Mouse (Mus musculus): Measurements from ENCODE around the gene Satb1. TPM values are rescaled to one million over a fixed set of nuclear protein-coding genes. Genes with fewer than 3 reads are reported as not detected.

The Satb1 gene
- polyA plus RNA-seq, 1 experiment from 2014 or later: 16.5 TPM

- ATAC-seq (ENCODE audit: insufficient number of reproducible peaks, low FRiP score, low TSS enrichment, low read depth): no peak
- Histone ChIP-seq H3K4me3 (no peak overlapping the region), H3K4me1 (peaks cover 19% of the 10 kb centered on the region), H3K9ac (no peak overlapping the region), H3K36me3 (no peaks in the 10 kb centered on the region), H3K27ac (no peak overlapping the region), H3K27me3 (peaks cover 4% of the 10 kb centered on the region), H3K4me2 (no peak overlapping the region), H3K9me3 (no peaks in the 10 kb centered on the region)
- 68% methylated on average over 8 of the region's 8 CpGs for WGBS
Measured at GRCm38 (mm10) chr17:51763600-51763999, 69.5 kb downstream of the Satb1 start.

DNA sequence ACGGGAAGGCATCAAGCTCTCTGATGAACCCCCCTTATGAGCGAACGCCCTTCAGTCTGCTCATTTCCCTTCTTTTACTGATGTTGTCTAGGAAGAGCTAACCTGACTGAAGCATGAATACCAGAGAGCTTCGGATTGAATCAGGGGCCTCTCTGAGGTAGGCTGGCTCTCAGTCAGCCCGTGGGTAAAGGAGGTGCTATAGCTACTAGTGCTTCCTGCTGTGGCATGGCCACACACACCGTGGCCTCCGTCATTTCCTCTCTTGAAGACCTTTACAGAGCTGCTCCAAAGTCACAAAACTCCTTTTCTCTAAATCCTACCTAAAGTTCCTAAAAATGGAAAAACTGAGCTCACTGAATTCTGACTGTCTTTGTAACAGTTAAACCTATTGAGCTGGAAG is 70.6 kb downstream of the Satb1 start:
- no peak for ATAC-seq (ENCODE audit: insufficient number of reproducible peaks, low FRiP score, low TSS enrichment, low read depth)
- Histone ChIP-seq H3K27ac (0 out of 2 replicates have a peak overlapping the region, but pooled peaks have one; percentile 4), H3K27me3 (peaks cover 4% of the 10 kb centered on the region), H3K4me1 (peaks cover 19% of the 10 kb centered on the region), H3K36me3 (no peaks in the 10 kb centered on the region), H3K4me2 (no peak overlapping the region), H3K4me3 (no peak overlapping the region), H3K9ac (no peak overlapping the region), H3K9me3 (no peaks in the 10 kb centered on the region)
- 56% methylated on average over 7 of the region's 7 CpGs for WGBS

- no peak overlapping the region for H3K9ac ChIP-seq
- peaks cover 4% of the 10 kb centered on the region for H3K27me3 ChIP-seq
- H3K36me3 ChIP-seq: no peaks in the 10 kb centered on the region
- no peak overlapping the region for H3K27ac ChIP-seq
- no peak overlapping the region for H3K4me3 ChIP-seq
- ATAC-seq (ENCODE audit: insufficient number of reproducible peaks, low FRiP score, low TSS enrichment, low read depth): no peak
- 42% methylated on average over 17 of the region's 17 CpGs for WGBS
- peaks cover 19% of the 10 kb centered on the region for H3K4me1 ChIP-seq
- H3K4me2 ChIP-seq: peak overlapping the region; percentile 28
- H3K9me3 ChIP-seq: no peaks in the 10 kb centered on the region
Measured at GRCm38 (mm10) chr17:51760997-51761655, 72.0 kb downstream of the Satb1 start.

DNA sequence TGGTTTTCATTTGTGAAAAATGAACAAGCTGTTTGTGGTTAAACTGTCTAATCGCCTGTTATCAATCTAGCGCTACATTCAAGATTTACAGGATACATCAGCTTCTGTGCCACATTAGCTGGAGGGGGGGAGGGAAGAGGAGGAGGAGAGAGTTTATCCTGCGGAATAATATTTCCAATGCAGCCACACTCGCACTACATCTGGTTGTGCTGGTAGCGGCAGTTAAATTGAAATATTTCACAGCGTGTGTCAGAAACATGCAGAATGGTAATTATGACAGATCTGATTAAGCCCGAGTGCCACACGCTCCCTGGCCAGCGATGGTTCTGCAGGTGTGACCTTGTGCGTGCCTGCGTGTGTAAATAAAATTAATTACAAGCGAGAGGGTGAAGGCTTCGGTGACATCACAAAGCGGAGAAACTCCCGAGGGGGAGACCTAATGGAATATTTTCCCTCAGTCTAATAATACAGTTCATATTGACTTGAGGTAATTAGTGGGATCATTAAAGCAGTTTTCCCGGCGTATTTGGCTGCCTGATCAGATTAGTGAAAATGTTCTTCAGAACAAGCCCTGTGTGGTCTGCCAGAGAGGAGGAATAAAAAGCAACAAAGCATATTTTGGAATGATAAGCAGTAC is 72.7 kb downstream of the Satb1 start:
- Histone ChIP-seq H3K4me2 (peak overlapping the region; percentile 28), H3K9ac (no peak overlapping the region), H3K4me1 (peaks cover 19% of the 10 kb centered on the region), H3K9me3 (no peaks in the 10 kb centered on the region), H3K27ac (no peak overlapping the region), H3K4me3 (no peak overlapping the region), H3K36me3 (no peaks in the 10 kb centered on the region), H3K27me3 (peaks cover 4% of the 10 kb centered on the region)
- no peak for ATAC-seq (ENCODE audit: insufficient number of reproducible peaks, low FRiP score, low TSS enrichment, low read depth)
- WGBS: 15% methylated on average over 17 of the region's 17 CpGs

- Histone ChIP-seq H3K4me3 (no peak overlapping the region), H3K27ac (no peak overlapping the region), H3K9me3 (no peaks in the 10 kb centered on the region), H3K27me3 (peaks cover 4% of the 10 kb centered on the region), H3K4me2 (no peak overlapping the region), H3K36me3 (no peaks in the 10 kb centered on the region), H3K4me1 (peaks cover 19% of the 10 kb centered on the region), H3K9ac (no peak overlapping the region)
- 44% methylated on average over 4 of the region's 4 CpGs for WGBS
- ATAC-seq (ENCODE audit: insufficient number of reproducible peaks, low FRiP score, low TSS enrichment, low read depth): no peak
Measured at GRCm38 (mm10) chr17:51759509-51759908, 73.6 kb downstream of the Satb1 start.

DNA sequence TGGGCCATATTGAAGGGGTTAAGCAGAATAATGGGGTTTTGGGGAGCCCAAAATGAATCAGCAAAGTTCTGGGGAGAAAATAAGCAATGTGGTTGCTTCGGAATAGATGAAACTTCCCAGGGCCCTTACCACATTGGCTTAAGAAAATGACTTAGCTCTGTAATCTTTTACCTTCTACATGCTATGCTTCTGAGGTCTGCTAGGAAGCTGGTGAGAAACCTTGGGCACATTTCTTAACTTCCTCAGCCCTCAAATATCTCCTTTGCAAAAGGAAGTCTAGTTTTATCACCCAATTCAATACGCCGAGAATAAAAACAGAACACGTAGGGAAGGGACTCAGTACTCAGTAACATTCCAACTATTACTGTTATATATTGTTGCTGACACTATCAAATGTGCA is 80.9 kb downstream of the Satb1 start:
- no peak for ATAC-seq (ENCODE audit: insufficient number of reproducible peaks, low FRiP score, low TSS enrichment, low read depth)
- Histone ChIP-seq H3K27me3 (no peaks in the 10 kb centered on the region), H3K27ac (no peak overlapping the region), H3K9ac (no peak overlapping the region), H3K9me3 (no peaks in the 10 kb centered on the region), H3K4me3 (no peak overlapping the region), H3K36me3 (no peaks in the 10 kb centered on the region), H3K4me2 (no peak overlapping the region), H3K4me1 (no peaks in the 10 kb centered on the region)
- 82% methylated on average over 4 of the region's 4 CpGs for WGBS

DNA sequence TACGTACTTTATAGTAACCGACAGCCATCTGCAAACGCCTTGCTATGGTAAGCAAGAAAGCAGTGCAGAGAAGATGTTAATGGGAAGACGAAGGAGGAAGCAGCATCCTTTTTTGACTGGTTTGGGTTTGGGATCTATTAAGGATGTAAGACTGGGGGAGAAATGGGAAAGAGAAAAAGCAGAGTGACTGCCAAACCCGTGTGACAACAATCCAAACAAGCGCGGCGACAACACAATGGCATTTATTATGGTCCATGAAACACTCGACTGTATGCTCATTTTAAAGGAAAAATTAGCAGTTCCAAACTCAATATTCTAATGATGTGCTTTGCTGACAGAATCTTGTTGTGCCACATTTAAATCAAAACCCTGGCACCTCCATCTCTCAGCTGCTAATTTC is 85.9 kb downstream of the Satb1 start:
- no peak overlapping the region for H3K27ac ChIP-seq
- no peak for ATAC-seq (ENCODE audit: insufficient number of reproducible peaks, low FRiP score, low TSS enrichment, low read depth)
- no peak overlapping the region for H3K9ac ChIP-seq
- H3K4me1 ChIP-seq: peaks cover 3% of the 10 kb centered on the region; the same call in 1 of the 2 replicates
- H3K27me3 ChIP-seq: no peaks in the 10 kb centered on the region
- no peaks in the 10 kb centered on the region for H3K9me3 ChIP-seq
- WGBS: 68% methylated on average over 9 of the region's 9 CpGs
- no peak overlapping the region for H3K4me2 ChIP-seq
- no peaks in the 10 kb centered on the region for H3K36me3 ChIP-seq
- no peak overlapping the region for H3K4me3 ChIP-seq

DNA sequence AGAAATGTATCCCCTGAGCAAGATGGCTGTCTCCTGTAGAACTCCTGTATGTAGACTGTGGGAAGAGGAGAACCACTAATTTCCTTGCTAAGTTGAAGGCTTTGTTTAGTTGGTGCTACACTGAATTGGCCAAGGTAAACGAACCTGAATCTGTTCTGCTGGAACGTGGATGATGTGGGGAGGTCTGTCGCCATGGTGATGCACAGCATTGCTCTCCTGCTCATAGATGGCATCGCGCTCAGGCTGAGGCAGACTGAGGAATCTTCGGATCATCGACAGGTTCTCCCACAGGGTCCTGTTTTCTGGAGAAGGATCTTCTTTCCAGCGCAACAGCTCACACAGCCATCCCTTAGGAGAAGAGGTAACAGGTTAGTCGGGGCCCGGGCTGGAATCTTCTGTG is 90.6 kb downstream of the Satb1 start:
- H3K4me2 ChIP-seq: no peak overlapping the region
- no peak for ATAC-seq (ENCODE audit: insufficient number of reproducible peaks, low FRiP score, low TSS enrichment, low read depth)
- H3K27ac ChIP-seq: no peak overlapping the region
- no peaks in the 10 kb centered on the region for H3K27me3 ChIP-seq
- WGBS: 73% methylated on average over 10 of the region's 10 CpGs
- peaks cover 7% of the 10 kb centered on the region; the same call in 1 of the 2 replicates for H3K4me1 ChIP-seq
- 0 out of 2 replicates have a peak, but pooled peaks cover 7% of the 10 kb centered on the region for H3K36me3 ChIP-seq
- H3K4me3 ChIP-seq: no peak overlapping the region
- no peaks in the 10 kb centered on the region for H3K9me3 ChIP-seq
- H3K9ac ChIP-seq: no peak overlapping the region

GRCm38 (mm10) chr17:51741126-51741525 is 92.0 kb downstream of the Satb1 start:
- WGBS: 82% methylated on average over 10 of the region's 10 CpGs
- Histone ChIP-seq H3K4me1 (peaks cover 7% of the 10 kb centered on the region; the same call in 1 of the 2 replicates), H3K9ac (no peak overlapping the region)

DNA sequence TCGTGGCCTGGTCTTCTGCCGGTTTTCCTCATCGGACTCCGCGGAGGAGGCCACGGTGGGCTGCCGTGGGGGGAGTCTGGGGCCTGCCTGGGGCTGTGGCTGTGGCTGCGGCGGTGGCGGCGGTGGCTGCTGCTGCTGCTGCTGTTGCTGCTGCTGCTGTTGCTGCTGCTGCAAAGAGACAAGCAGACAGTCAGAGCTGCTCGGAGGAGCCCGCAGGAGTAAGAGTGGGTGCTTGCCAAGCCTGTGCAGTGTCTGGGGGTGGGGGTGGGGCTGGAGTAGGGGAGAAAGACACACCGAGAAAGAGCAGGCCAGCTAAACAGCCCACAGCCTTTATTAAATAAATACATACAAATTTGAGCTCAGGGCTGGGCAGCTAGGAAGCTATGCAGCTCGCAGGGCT is 92.8 kb downstream of the Satb1 start:
- 68% methylated on average over 15 of the region's 15 CpGs for WGBS
- H3K9me3 ChIP-seq: no peaks in the 10 kb centered on the region
- peaks cover 7% of the 10 kb centered on the region; the same call in 1 of the 2 replicates for H3K4me1 ChIP-seq
- H3K4me2 ChIP-seq: no peak overlapping the region
- no peak for ATAC-seq (ENCODE audit: insufficient number of reproducible peaks, low FRiP score, low TSS enrichment, low read depth)
- H3K4me3 ChIP-seq: no peak overlapping the region
- no peak overlapping the region for H3K9ac ChIP-seq
- no peak overlapping the region for H3K27ac ChIP-seq
- H3K36me3 ChIP-seq: 0 out of 2 replicates have a peak, but pooled peaks cover 7% of the 10 kb centered on the region
- H3K27me3 ChIP-seq: no peaks in the 10 kb centered on the region

More at GRCm38 (mm10) chr17:51741126-51741525, 92.0 kb downstream of the Satb1 start:
- no peak overlapping the region for H3K4me3 ChIP-seq
- H3K27ac ChIP-seq: no peak overlapping the region
- H3K27me3 ChIP-seq: no peaks in the 10 kb centered on the region
- H3K9me3 ChIP-seq: no peaks in the 10 kb centered on the region
- H3K36me3 ChIP-seq: 0 out of 2 replicates have a peak, but pooled peaks cover 7% of the 10 kb centered on the region
- ATAC-seq (ENCODE audit: insufficient number of reproducible peaks, low FRiP score, low TSS enrichment, low read depth): no peak
- H3K4me2 ChIP-seq: no peak overlapping the region

- no peaks in the 10 kb centered on the region for H3K27me3 ChIP-seq
- ATAC-seq (ENCODE audit: insufficient number of reproducible peaks, low FRiP score, low TSS enrichment, low read depth): no peak
- H3K27ac ChIP-seq: no peak overlapping the region
- H3K4me3 ChIP-seq: no peak overlapping the region
- no peak overlapping the region for H3K9ac ChIP-seq
- no peaks in the 10 kb centered on the region for H3K4me1 ChIP-seq
- H3K9me3 ChIP-seq: no peaks in the 10 kb centered on the region
- 71% methylated on average over 2 of the region's 2 CpGs for WGBS
- H3K36me3 ChIP-seq: no peaks in the 10 kb centered on the region
- no peak overlapping the region for H3K4me2 ChIP-seq
Measured at GRCm38 (mm10) chr17:51724486-51724885, 108.6 kb downstream of the Satb1 start.

DNA sequence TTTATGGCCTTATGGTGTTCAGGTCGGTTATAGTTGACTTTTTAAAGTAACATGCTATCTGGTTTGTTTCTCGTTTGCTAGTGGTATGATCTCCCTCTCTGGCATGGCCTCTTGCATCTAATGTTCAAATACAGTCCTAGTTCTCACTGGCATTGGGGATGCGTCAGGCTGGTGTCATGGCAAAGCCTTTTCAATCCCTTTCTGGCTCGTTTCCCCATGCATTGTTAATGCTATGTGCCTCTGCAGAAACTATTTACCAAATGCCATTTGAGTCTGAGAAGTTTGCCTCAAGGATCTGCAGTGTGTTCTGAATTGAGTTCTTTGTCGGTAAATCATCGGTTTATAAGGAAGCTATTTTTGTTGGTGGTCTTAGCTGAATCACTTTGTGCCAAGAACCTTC is 137.4 kb downstream of the Satb1 start:
- H3K4me1 ChIP-seq: no peaks in the 10 kb centered on the region
- no peaks in the 10 kb centered on the region for H3K27me3 ChIP-seq
- no peak overlapping the region for H3K4me2 ChIP-seq
- no peak overlapping the region for H3K27ac ChIP-seq
- H3K36me3 ChIP-seq: no peaks in the 10 kb centered on the region
- no peaks in the 10 kb centered on the region for H3K9me3 ChIP-seq
- no peak for ATAC-seq (ENCODE audit: insufficient number of reproducible peaks, low FRiP score, low TSS enrichment, low read depth)
- 65% methylated on average over 6 of the region's 6 CpGs for WGBS
- no peak overlapping the region for H3K4me3 ChIP-seq
- H3K9ac ChIP-seq: no peak overlapping the region

Data from limb, embryonic 15.5 days (tissue).